Mouse (Mus musculus): ENCODE data around the gene Smad9. TPM values are rescaled to one million over a fixed set of nuclear protein-coding genes. Genes with fewer than 3 reads are reported as not detected.
A peak's percentile ranks its signal among the peaks of the same experiment; 100 is the strongest.

Gene Smad9
- polyA plus RNA-seq, 1 experiment from 2014 or later, result 2.1 TPM

GRCm38 (mm10) chr3:54737317-54737716 lies 18.1 kb upstream of the Smad9 start:
- no peak overlapping the region for H3K27ac ChIP-seq (ENCODE audit: low read depth, low read length)
- no peaks in the 10 kb centered on the region for H3K27me3 ChIP-seq (ENCODE audit: control insufficient read depth, insufficient read depth, low read length)
- H3K4me2 ChIP-seq, result no peak overlapping the region
- H3K4me3 ChIP-seq (ENCODE audit: low read depth, low read length), result no peak overlapping the region
- H3K4me1 ChIP-seq (ENCODE audit: control insufficient read depth, insufficient read depth, low read length), result peaks cover 9% of the 10 kb centered on the region; the same call in 1 of the 2 replicates
- H3K36me3 ChIP-seq (ENCODE audit: control insufficient read depth, insufficient read depth, low read length), result peaks cover 13% of the 10 kb centered on the region
- ATAC-seq (replicated peaks; ENCODE audit: insufficient number of reproducible peaks, low FRiP score, low TSS enrichment), result no peak
- H3K9me3 ChIP-seq (replicated peaks; ENCODE audit: control insufficient read depth, low read length), result no peaks in the 10 kb centered on the region
- WGBS (ENCODE audit: insufficient replicate concordance), result 95% methylated on average over 8 of the region's 8 CpGs
- no peak overlapping the region for H3K9ac ChIP-seq (ENCODE audit: low read depth, low read length)

GRCm38 (mm10) chr3:54741965-54742364 lies 13.4 kb upstream of the Smad9 start:
- Histone ChIP-seq H3K36me3 (ENCODE audit: control insufficient read depth, insufficient read depth, low read length) (peaks cover 33% of the 10 kb centered on the region), H3K9ac (ENCODE audit: low read depth, low read length) (no peak overlapping the region), H3K4me3 (ENCODE audit: low read depth, low read length) (no peak overlapping the region), H3K4me1 (ENCODE audit: control insufficient read depth, insufficient read depth, low read length) (no peaks in the 10 kb centered on the region), H3K27me3 (ENCODE audit: control insufficient read depth, insufficient read depth, low read length) (no peaks in the 10 kb centered on the region), H3K27ac (ENCODE audit: low read depth, low read length) (no peak overlapping the region), H3K9me3 (replicated peaks; ENCODE audit: control insufficient read depth, low read length) (no peaks in the 10 kb centered on the region), H3K4me2 (no peak overlapping the region)
- no peak for ATAC-seq (replicated peaks; ENCODE audit: insufficient number of reproducible peaks, low FRiP score, low TSS enrichment)
- 95% methylated on average over 11 of the region's 11 CpGs for WGBS (ENCODE audit: insufficient replicate concordance)

- 62% methylated on average over 5 of the region's 5 CpGs for WGBS (ENCODE audit: insufficient replicate concordance)
- H3K27me3 ChIP-seq (ENCODE audit: control insufficient read depth, insufficient read depth, low read length), result no peaks in the 10 kb centered on the region
- no peak overlapping the region for H3K27ac ChIP-seq (ENCODE audit: low read depth, low read length)
- H3K9me3 ChIP-seq (replicated peaks; ENCODE audit: control insufficient read depth, low read length), result no peaks in the 10 kb centered on the region
- H3K9ac ChIP-seq (ENCODE audit: low read depth, low read length), result no peak overlapping the region
- peaks cover 53% of the 10 kb centered on the region for H3K36me3 ChIP-seq (ENCODE audit: control insufficient read depth, insufficient read depth, low read length)
- 0 out of 2 replicates have a peak, but pooled peaks cover 2% of the 10 kb centered on the region for H3K4me1 ChIP-seq (ENCODE audit: control insufficient read depth, insufficient read depth, low read length)
- no peak overlapping the region for H3K4me2 ChIP-seq
- no peak for ATAC-seq (replicated peaks; ENCODE audit: insufficient number of reproducible peaks, low FRiP score, low TSS enrichment)
- no peak overlapping the region for H3K4me3 ChIP-seq (ENCODE audit: low read depth, low read length)
These were observed 9.6 kb upstream of the Smad9 start for GRCm38 (mm10) chr3:54745799-54746198.

- Histone ChIP-seq H3K27ac (ENCODE audit: low read depth, low read length) (no peak overlapping the region), H3K4me3 (ENCODE audit: low read depth, low read length) (no peak overlapping the region), H3K9ac (ENCODE audit: low read depth, low read length) (no peak overlapping the region), H3K4me2 (no peak overlapping the region), H3K4me1 (ENCODE audit: control insufficient read depth, insufficient read depth, low read length) (0 out of 2 replicates have a peak, but pooled peaks cover 3% of the 10 kb centered on the region), H3K9me3 (replicated peaks; ENCODE audit: control insufficient read depth, low read length) (no peaks in the 10 kb centered on the region), H3K27me3 (ENCODE audit: control insufficient read depth, insufficient read depth, low read length) (no peaks in the 10 kb centered on the region), H3K36me3 (ENCODE audit: control insufficient read depth, insufficient read depth, low read length) (peaks cover 18% of the 10 kb centered on the region)
- 67% methylated on average over 4 of the region's 4 CpGs for WGBS (ENCODE audit: insufficient replicate concordance)
- no peak for ATAC-seq (replicated peaks; ENCODE audit: insufficient number of reproducible peaks, low FRiP score, low TSS enrichment)
These were observed 2.0 kb upstream of the Smad9 start for GRCm38 (mm10) chr3:54753411-54753810.

GRCm38 (mm10) chr3:54756058-54756457 lies 676 bp downstream of the Smad9 start:
- peak overlapping the region; percentile 96 for H3K4me2 ChIP-seq
- 2% methylated on average over 11 of the region's 11 CpGs for WGBS (ENCODE audit: insufficient replicate concordance)
- 0 out of 2 replicates have a peak, but pooled peaks cover 3% of the 10 kb centered on the region for H3K4me1 ChIP-seq (ENCODE audit: control insufficient read depth, insufficient read depth, low read length)
- ATAC-seq (replicated peaks; ENCODE audit: insufficient number of reproducible peaks, low FRiP score, low TSS enrichment), result peak; percentile 54; the same call in 1 of the 2 replicates
- H3K27ac ChIP-seq (ENCODE audit: low read depth, low read length), result peak overlapping the region; percentile 84
- H3K4me3 ChIP-seq (ENCODE audit: low read depth, low read length), result peak overlapping the region; percentile 69
- H3K9ac ChIP-seq (ENCODE audit: low read depth, low read length), result peak overlapping the region; percentile 75
- no peaks in the 10 kb centered on the region for H3K27me3 ChIP-seq (ENCODE audit: control insufficient read depth, insufficient read depth, low read length)
- peaks cover 5% of the 10 kb centered on the region; the same call in 1 of the 2 replicates for H3K36me3 ChIP-seq (ENCODE audit: control insufficient read depth, insufficient read depth, low read length)
- H3K9me3 ChIP-seq (replicated peaks; ENCODE audit: control insufficient read depth, low read length), result no peaks in the 10 kb centered on the region

- Histone ChIP-seq H3K4me3 (ENCODE audit: low read depth, low read length) (no peak overlapping the region), H3K36me3 (ENCODE audit: control insufficient read depth, insufficient read depth, low read length) (no peaks in the 10 kb centered on the region), H3K4me1 (ENCODE audit: control insufficient read depth, insufficient read depth, low read length) (peaks cover 5% of the 10 kb centered on the region; the same call in 1 of the 2 replicates), H3K9ac (ENCODE audit: low read depth, low read length) (no peak overlapping the region), H3K27ac (ENCODE audit: low read depth, low read length) (no peak overlapping the region), H3K27me3 (ENCODE audit: control insufficient read depth, insufficient read depth, low read length) (no peaks in the 10 kb centered on the region), H3K9me3 (replicated peaks; ENCODE audit: control insufficient read depth, low read length) (no peaks in the 10 kb centered on the region), H3K4me2 (no peak overlapping the region)
- no peak for ATAC-seq (replicated peaks; ENCODE audit: insufficient number of reproducible peaks, low FRiP score, low TSS enrichment)
- 80% methylated on average over 8 of the region's 8 CpGs for WGBS (ENCODE audit: insufficient replicate concordance)
These were observed 2.1 kb downstream of the Smad9 start for GRCm38 (mm10) chr3:54757446-54757845.

- no peaks in the 10 kb centered on the region for H3K9me3 ChIP-seq (replicated peaks; ENCODE audit: control insufficient read depth, low read length)
- H3K27me3 ChIP-seq (ENCODE audit: control insufficient read depth, insufficient read depth, low read length), result no peaks in the 10 kb centered on the region
- no peak for ATAC-seq (replicated peaks; ENCODE audit: insufficient number of reproducible peaks, low FRiP score, low TSS enrichment)
- no peak overlapping the region for H3K9ac ChIP-seq (ENCODE audit: low read depth, low read length)
- H3K4me2 ChIP-seq, result no peak overlapping the region
- H3K36me3 ChIP-seq (ENCODE audit: control insufficient read depth, insufficient read depth, low read length), result no peaks in the 10 kb centered on the region
- peaks cover 5% of the 10 kb centered on the region; the same call in 1 of the 2 replicates for H3K4me1 ChIP-seq (ENCODE audit: control insufficient read depth, insufficient read depth, low read length)
- no peak overlapping the region for H3K27ac ChIP-seq (ENCODE audit: low read depth, low read length)
- no peak overlapping the region for H3K4me3 ChIP-seq (ENCODE audit: low read depth, low read length)
- 77% methylated on average over 9 of the region's 9 CpGs for WGBS (ENCODE audit: insufficient replicate concordance)
These were observed 3.8 kb downstream of the Smad9 start for GRCm38 (mm10) chr3:54759211-54759610.

- H3K27ac ChIP-seq (ENCODE audit: low read depth, low read length), result no peak overlapping the region
- no peak overlapping the region for H3K4me3 ChIP-seq (ENCODE audit: low read depth, low read length)
- H3K9me3 ChIP-seq (replicated peaks; ENCODE audit: control insufficient read depth, low read length), result no peaks in the 10 kb centered on the region
- H3K4me2 ChIP-seq, result no peak overlapping the region
- no peaks in the 10 kb centered on the region for H3K36me3 ChIP-seq (ENCODE audit: control insufficient read depth, insufficient read depth, low read length)
- ATAC-seq (replicated peaks; ENCODE audit: insufficient number of reproducible peaks, low FRiP score, low TSS enrichment), result no peak
- WGBS (ENCODE audit: insufficient replicate concordance), result 66% methylated on average over 15 of the region's 15 CpGs
- H3K27me3 ChIP-seq (ENCODE audit: control insufficient read depth, insufficient read depth, low read length), result no peaks in the 10 kb centered on the region
- peaks cover 5% of the 10 kb centered on the region; the same call in 1 of the 2 replicates for H3K4me1 ChIP-seq (ENCODE audit: control insufficient read depth, insufficient read depth, low read length)
- no peak overlapping the region for H3K9ac ChIP-seq (ENCODE audit: low read depth, low read length)
These were observed 5.1 kb downstream of the Smad9 start for GRCm38 (mm10) chr3:54760321-54761115.

All from heart, embryonic 11.5 days (tissue).